Mouse (Mus musculus) kidney, adult 9 months (tissue): ENCODE measurements around the gene Fam185a.

ENCODE experiments used
- DNase-seq: peaks from one replicate; pipeline ENCODE4 v3.0.0; 2022

The Fam185a gene

GRCm38 (mm10) chr5:21496321-21496720 is 71.6 kb downstream of the Fam185a start:
- DNase-seq, result no peak

- no peak for DNase-seq
These were observed 72.1 kb downstream of the Fam185a start for GRCm38 (mm10) chr5:21496881-21497280.

GRCm38 (mm10) chr5:21498490-21498889 is 73.7 kb downstream of the Fam185a start:
- no peak for DNase-seq

DNA sequence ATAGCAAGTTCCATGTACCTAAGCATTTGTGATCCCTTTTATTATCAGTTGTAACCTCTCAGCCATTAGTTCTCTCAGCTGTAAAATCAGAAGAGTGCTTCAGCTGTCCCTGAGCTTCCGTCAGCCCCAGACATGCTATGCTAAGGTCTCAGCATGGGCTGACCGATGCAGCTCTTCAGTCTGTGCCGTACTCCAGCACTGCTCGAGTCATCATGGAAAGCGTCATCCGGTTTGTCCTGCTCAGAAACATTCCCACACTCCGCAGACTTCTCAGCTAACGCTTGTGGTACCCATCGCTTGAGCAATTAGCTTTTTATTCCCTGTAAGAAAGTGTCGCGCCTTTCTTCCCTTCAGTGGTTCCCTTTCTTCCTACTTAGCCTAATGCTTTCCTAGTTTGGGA is 74.2 kb downstream of the Fam185a start:
- no peak for DNase-seq

DNA sequence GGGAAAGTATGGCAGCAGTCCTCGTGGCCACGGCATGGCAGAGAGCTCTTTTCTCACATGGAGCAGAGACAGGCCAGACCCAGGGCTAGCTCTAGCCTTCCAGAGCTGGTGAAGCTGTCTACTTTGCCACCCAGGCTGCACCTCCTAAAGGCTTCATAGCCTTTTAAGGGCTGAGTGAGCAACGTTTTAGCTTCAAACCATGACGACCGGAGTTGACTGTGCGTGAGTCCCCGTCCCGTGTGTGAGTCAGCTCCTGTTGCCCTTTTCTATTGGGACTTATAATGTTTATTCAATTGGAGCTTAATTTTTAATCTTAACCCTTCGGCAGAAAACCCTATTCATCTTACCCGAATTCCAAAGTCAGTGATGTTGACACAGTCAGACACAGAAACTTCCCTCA is 75.4 kb downstream of the Fam185a start:
- no peak for DNase-seq

GRCm38 (mm10) chr5:21500941-21501340 is 76.2 kb downstream of the Fam185a start:
- no peak for DNase-seq

- DNase-seq, result no peak
These were observed 78.3 kb downstream of the Fam185a start for GRCm38 (mm10) chr5:21502936-21503610.

DNA sequence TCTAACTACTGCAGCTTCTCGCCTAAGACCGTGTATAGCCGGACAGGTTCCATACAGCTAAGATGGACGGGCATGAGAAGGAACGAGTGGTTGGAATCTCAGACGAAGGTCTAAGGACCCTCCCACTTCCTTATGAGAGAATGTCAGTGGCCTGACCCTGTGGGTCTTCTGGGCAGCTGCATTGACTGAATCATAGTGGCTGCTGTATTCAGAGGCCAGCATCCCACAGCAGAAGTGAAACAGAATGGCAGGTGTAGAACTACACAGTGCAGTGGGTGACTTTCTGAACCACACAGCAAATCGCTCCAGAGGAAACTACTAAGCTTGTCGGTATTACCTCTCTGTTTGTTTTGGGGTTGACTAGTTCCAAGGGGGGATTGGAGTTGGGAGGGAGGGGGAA is 80.4 kb downstream of the Fam185a start:
- no peak for DNase-seq

- no peak for DNase-seq
These were observed 82.1 kb downstream of the Fam185a start for GRCm38 (mm10) chr5:21506887-21507286.

DNA sequence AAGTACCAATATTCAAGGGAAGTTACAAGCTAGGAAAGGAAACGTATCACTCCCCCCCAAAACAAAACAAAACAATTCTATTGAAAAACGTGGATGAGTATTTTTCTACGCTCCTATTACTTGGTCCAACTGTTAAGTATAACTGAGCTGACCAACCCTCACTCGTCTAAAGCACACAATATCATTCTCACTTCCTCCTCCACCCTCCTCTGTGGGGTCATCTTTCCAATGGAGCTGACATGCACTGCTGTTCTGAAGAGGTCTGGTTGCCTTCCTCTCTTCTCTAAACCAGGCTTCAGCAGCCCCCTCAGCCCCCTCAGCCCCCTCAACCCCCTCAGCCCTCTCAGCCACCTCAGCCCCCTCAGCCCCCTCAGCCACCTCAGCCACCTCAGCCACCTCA is 85.0 kb downstream of the Fam185a start:
- DNase-seq, result no peak

DNA sequence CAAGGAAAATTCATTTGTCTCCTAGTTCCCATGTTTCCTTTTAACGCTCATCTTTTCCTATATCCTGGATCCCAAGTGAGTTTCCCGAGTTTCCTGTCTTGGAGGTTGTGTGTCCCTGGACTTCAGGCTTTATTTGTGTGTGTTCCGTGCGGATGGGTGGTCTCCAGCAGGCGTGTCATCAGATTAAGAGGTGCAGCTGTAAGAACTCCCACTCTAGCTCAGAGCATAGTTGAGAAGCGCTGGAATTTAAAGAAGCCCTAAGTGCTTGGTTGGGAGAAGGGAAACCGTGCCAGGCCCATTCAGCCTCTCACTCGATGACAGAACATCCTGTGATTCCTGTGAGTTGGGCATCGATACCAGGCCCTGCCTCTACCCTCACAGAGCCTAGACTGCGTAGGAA is 88.6 kb downstream of the Fam185a start:
- no peak for DNase-seq

GRCm38 (mm10) chr5:21517562-21517961 is 92.8 kb downstream of the Fam185a start:
- peak; percentile 7 for DNase-seq

DNA sequence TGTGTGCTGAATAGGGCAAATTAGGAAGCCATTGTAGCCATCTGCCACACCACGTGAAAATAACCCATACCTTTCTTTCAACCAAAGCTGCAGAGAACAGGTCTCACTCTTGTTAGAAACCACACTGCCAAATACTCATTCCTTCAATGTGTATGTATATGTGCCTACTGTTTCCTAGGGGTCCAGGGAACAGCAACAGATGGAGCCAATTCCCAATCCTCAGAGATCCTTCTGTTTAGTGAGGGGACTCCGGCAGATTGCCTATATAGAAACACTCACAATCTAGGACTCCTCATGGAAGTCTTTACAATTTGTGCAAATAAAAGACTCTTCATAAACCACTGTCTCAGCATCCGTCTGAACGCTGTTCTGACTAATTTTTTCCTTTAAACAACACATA is 93.4 kb downstream of the Fam185a start:
- DNase-seq, result no peak

- DNase-seq, result no peak
These were observed 94.4 kb downstream of the Fam185a start for GRCm38 (mm10) chr5:21519166-21519565.

- DNase-seq, result no peak
These were observed 102.2 kb downstream of the Fam185a start for GRCm38 (mm10) chr5:21526835-21527485.

- no peak for DNase-seq
These were observed 102.7 kb downstream of the Fam185a start for GRCm38 (mm10) chr5:21527488-21527911.

DNA sequence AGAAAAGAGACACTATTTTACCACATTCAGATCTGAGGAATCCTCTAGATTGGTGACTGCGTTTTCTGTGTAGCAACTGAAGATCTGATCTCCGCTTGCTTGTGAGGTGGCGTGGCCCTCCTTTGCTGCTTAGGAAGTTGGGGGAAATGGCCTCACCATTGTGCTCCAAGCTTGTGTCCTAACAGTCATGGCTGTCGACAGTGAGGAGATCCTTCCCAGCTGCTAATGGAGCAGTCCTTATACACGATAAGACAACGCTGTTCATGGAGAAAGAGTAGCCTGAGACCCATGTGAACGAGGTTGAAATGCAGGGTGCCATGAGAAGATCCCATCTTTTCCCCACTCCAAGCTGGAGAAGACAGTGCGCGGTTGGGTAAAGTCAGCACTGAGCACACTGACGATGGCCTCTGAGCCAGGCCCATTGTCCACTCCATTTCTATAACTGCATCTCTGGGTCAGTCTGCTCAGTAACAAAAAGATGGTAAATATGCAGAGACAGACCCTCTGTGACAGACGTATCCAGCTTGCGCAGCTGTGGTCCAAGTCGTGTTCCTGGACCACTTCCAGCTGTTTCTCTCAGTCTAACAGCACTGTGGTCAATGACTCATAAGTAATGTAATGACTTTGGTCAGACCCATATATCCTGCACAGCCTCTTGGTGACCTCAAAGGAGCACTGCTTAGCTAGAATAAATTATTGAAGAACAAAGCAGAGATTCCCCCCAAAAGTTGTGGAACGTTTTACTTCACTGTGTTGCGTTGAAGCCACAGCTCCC is 103.5 kb downstream of the Fam185a start:
- peak; percentile 12 for DNase-seq

DNA sequence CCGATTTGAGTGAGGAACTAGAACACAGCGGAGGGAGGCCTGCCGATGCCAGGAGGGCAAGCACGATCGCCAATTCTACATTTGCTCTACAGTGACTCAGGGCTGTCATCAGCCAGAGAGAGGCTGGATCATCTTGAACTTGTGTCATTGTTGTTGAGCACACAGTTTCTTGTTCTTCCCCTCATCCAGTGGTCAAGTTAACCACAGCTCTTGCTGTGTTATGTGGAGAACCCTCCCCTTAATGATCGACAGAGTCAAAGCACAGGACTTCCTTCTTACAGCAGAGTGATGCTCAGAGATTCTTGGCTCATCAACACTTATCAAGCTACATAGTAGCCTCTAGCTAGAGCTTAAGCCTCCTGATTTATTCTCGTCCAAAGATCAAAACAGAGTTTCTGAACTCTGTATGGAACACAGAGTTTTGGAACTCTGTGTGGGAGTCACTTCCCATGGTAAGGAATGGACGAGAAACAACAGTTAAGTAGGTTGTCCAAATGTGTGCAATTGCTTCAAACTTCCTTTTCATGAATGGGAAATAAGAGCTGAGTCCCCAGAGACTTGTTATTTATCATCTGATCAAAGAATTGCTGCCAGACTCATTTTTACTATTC is 104.5 kb downstream of the Fam185a start:
- DNase-seq, result no peak
